ENCODE assay signal across 8 mouse cellular contexts in genomic region chr11:86757142-86757479, GRCm38 (mm10). TPM values are rescaled to one million over a fixed set of nuclear protein-coding genes. Genes with fewer than 3 reads are reported as not detected.
DNase-seq lines count a peak whose midpoint lies in the region; ATAC-seq and TF ChIP-seq lines count a peak whose summit lies in the region.

No protein-coding gene starts in this region.

- H3K9ac ChIP-seq in heart, embryonic 14.5 days (ENCODE audit: low read length), result peak overlapping the region; percentile 94
- peak overlapping the region; percentile 97 for H3K9ac ChIP-seq in ES-E14 (ENCODE audit: insufficient read depth, low read depth, low read length, poor library complexity, severe bottlenecking)
- H3K9ac ChIP-seq in forebrain, embryonic 16.5 days (replicated peaks; ENCODE audit: low read depth, low read length), result peak overlapping the region; percentile 93
- H3K9ac ChIP-seq in liver, postnatal 0 days (replicated peaks), result peak overlapping the region; percentile 98

- no peaks in the 10 kb centered on the region for H3K27me3 ChIP-seq in heart, embryonic 14.5 days (ENCODE audit: control insufficient read depth, insufficient read depth, low read length)
- H3K27me3 ChIP-seq in forebrain, embryonic 16.5 days (replicated peaks; ENCODE audit: control insufficient read depth, insufficient read depth, low read length), result no peaks in the 10 kb centered on the region
- H3K27me3 ChIP-seq in liver, postnatal 0 days (ENCODE audit: insufficient read depth, low read length), result no peaks in the 10 kb centered on the region

- 1% methylated on average over 18 of the region's 18 CpGs for WGBS in heart, embryonic 14.5 days
- under 1% methylated on average over 18 of the region's 18 CpGs for WGBS in forebrain, embryonic 16.5 days
- 2% methylated on average over 18 of the region's 18 CpGs for WGBS in liver, postnatal 0 days (ENCODE audit: insufficient replicate concordance)

- no peak for TF ChIP-seq EP300 in liver, postnatal 0 days (IDR thresholded peaks at IDR 0.05; ENCODE audit: low read depth)

- H3K4me2 ChIP-seq in heart, embryonic 14.5 days (ENCODE audit: low read length), result peak overlapping the region; percentile 88
- peak overlapping the region; percentile 99 for H3K4me2 ChIP-seq in forebrain, embryonic 16.5 days (ENCODE audit: low read length)
- peak overlapping the region; percentile 86 for H3K4me2 ChIP-seq in liver, postnatal 0 days (ENCODE audit: low read depth, low read length)

- TF ChIP-seq CTCF in liver, postnatal 0 days (IDR thresholded peaks at IDR 0.05; ENCODE audit: low read depth), result no peak

- peak overlapping the region; percentile 96 to 99 for H3K27ac ChIP-seq in heart, embryonic 14.5 days (replicated peaks in 1 of 2; ENCODE audit: control insufficient read depth in 1 of 2, insufficient read depth in 1 of 2, low read depth in 2 of 2, low read length in 2 of 2)
- peak overlapping the region; percentile 93 for H3K27ac ChIP-seq in ES-E14 (ENCODE audit: insufficient read depth, low read depth, low read length, poor library complexity, severe bottlenecking)
- peak overlapping the region; percentile 95 for H3K27ac ChIP-seq in forebrain, embryonic 16.5 days (ENCODE audit: low read length)
- peak overlapping the region; percentile 100 for H3K27ac ChIP-seq in liver, postnatal 0 days (ENCODE audit: low read depth)

- DNase-seq in heart, postnatal 36 days, result no peak
- DNase-seq in ES-E14 (ENCODE audit: low read depth, low spot score), result no peak
- DNase-seq in liver, postnatal 0 days, result no peak
- DNase-seq in adrenal gland, postnatal 10 days, result no peak
- no peak for DNase-seq in cerebellum, adult 11-12 months

- in situ Hi-C loops in ES-E14 (cut with MboI; ENCODE audit: low sequenced_read_pairs in 2 of 2, unreplicated experiment in 2 of 2), result no loop called here

- no peaks in the 10 kb centered on the region for H3K9me3 ChIP-seq in heart, embryonic 14.5 days (ENCODE audit: control insufficient read depth, low read length)
- H3K9me3 ChIP-seq in ES-E14 (ENCODE audit: control insufficient read depth, insufficient read depth, low read depth, low read length), result no peaks in the 10 kb centered on the region
- H3K9me3 ChIP-seq in forebrain, embryonic 16.5 days (ENCODE audit: control insufficient read depth, low read length), result no peaks in the 10 kb centered on the region
- H3K9me3 ChIP-seq in liver, postnatal 0 days (ENCODE audit: low read length), result no peaks in the 10 kb centered on the region

- ATAC-seq in heart, embryonic 14.5 days (ENCODE audit: insufficient number of reproducible peaks, insufficient read depth, low FRiP score, low read depth), result no peak
- ATAC-seq in forebrain, embryonic 16.5 days, result no peak; the same call in 1 of the 2 replicates
- ATAC-seq in liver, postnatal 0 days, result peak; percentile 36
- no peak for ATAC-seq in granulocyte monocyte progenitor cell, adult 5-6 weeks (replicated peaks; ENCODE audit: poor library complexity, severe bottlenecking)

- no peaks in the 10 kb centered on the region for H3K36me3 ChIP-seq in heart, embryonic 14.5 days (ENCODE audit: control insufficient read depth, insufficient read depth, low read length)
- H3K36me3 ChIP-seq in ES-E14 (ENCODE audit: control insufficient read depth, insufficient read depth, low read length, poor library complexity, severe bottlenecking), result peaks cover 2% of the 10 kb centered on the region; the same call in 1 of the 2 replicates
- H3K36me3 ChIP-seq in forebrain, embryonic 16.5 days (ENCODE audit: control insufficient read depth, insufficient read depth), result no peaks in the 10 kb centered on the region
- 0 out of 2 replicates have a peak, but pooled peaks cover 2% of the 10 kb centered on the region for H3K36me3 ChIP-seq in liver, postnatal 0 days (replicated peaks; ENCODE audit: insufficient read depth, low read length)

- intact Hi-C loops in heart, postnatal 36 days (cut with DNase I), result loop anchor here (2.0 to 5.0 kb wide), 3 partner anchors 50 to 80 kb away; partner anchors contain the start of gene Dhx40

- peak overlapping the region; percentile 82 to 88 for H3K4me3 ChIP-seq in heart, embryonic 14.5 days (ENCODE audit: control insufficient read depth in 1 of 2, insufficient read depth in 1 of 2, low read depth in 1 of 2, low read length in 2 of 2)
- H3K4me3 ChIP-seq in ES-E14 (ENCODE audit: insufficient read depth in 1 of 2, low read depth in 1 of 2, low read length in 2 of 2, poor library complexity in 1 of 2, severe bottlenecking in 1 of 2), result peak overlapping the region; percentile 92 to 94
- H3K4me3 ChIP-seq in forebrain, embryonic 16.5 days (replicated peaks; ENCODE audit: low read length), result peak overlapping the region; percentile 100
- peak overlapping the region; percentile 97 for H3K4me3 ChIP-seq in liver, postnatal 0 days (ENCODE audit: low read depth, low read length)

- peaks cover 2 to 34% of the 10 kb centered on the region in 2 experiments; a peak in 3 of 4 replicates for H3K4me1 ChIP-seq in heart, embryonic 14.5 days (ENCODE audit: control insufficient read depth in 2 of 2, insufficient read depth in 2 of 2, low read length in 2 of 2)
- peaks cover under 1 to 6% of the 10 kb centered on the region in 2 experiments; a peak in 3 of 4 replicates for H3K4me1 ChIP-seq in ES-E14 (ENCODE audit: control insufficient read depth in 2 of 2, insufficient read depth in 2 of 2, low read length in 2 of 2, poor library complexity in 1 of 2)
- H3K4me1 ChIP-seq in forebrain, embryonic 16.5 days (replicated peaks; ENCODE audit: control insufficient read depth, insufficient read depth, low read length), result peaks cover 20% of the 10 kb centered on the region
- H3K4me1 ChIP-seq in liver, postnatal 0 days (ENCODE audit: insufficient read depth), result peaks cover 42% of the 10 kb centered on the region

TF ChIP-seq in ES-E14, 5 proteins besides CTCF, POLR2A, EP300 and RAD21:
- TF ChIP-seq HCFC1 (IDR thresholded peaks at IDR 0.05; ENCODE audit: borderline replicate concordance, insufficient read depth, low read length) (no peak), ZC3H11A (IDR thresholded peaks at IDR 0.05; ENCODE audit: borderline replicate concordance, low read depth, low read length) (no peak), ZNF384 (IDR thresholded peaks at IDR 0.05; ENCODE audit: low read depth, low read length) (no peak), CHD2 (IDR thresholded peaks at IDR 0.05; ENCODE audit: low read depth, low read length) (no peak), MAFK (IDR thresholded peaks at IDR 0.05; ENCODE audit: insufficient read depth, low read depth, low read length) (no peak)

RNA-seq across cellular contexts. Expression of gene Cltc, which starts 0.3 kb away (rescaled TPM):
- polyA plus RNA-seq in heart, embryonic 14.5 days (2014; fragmentation: Nextera tagmentation; extraction: Ambion mirVana), result 172 and 177 TPM in 2 replicates
- total RNA-seq in heart, postnatal 36 days (2021), result 100 to 1,000 TPM; 139 to 149 TPM
- total RNA-seq in ES-E14 (2012; rRNA removed), result 106 and 176 TPM in 2 replicates
- polyA plus RNA-seq in forebrain, embryonic 16.5 days (2015; fragmentation: Nextera tagmentation; extraction: Ambion mirVana), result 149 and 167 TPM in 2 replicates
- polyA plus RNA-seq in liver, postnatal 0 days (2015; fragmentation: Nextera tagmentation; extraction: Ambion mirVana), result 34.1 and 42.4 TPM in 2 replicates
- total RNA-seq in granulocyte monocyte progenitor cell, adult 5-6 weeks (2014; fragmentation: Nextera tagmentation), result 127 and 155 TPM in 2 replicates
- 129 and 145 TPM in 2 replicates for total RNA-seq in granulocyte monocyte progenitor cell, adult 5-6 weeks (2017)
- 100 to 1,000 TPM; 204 to 229 TPM for total RNA-seq in adrenal gland, postnatal 10 days (2021)

RNA-seq across cellular contexts. Expression of gene Dhx40, which starts 50.4 kb away (rescaled TPM):
- polyA plus RNA-seq in heart, embryonic 14.5 days (2014; fragmentation: Nextera tagmentation; extraction: Ambion mirVana), result 17.0 and 17.9 TPM in 2 replicates
- 10 to 100 TPM; 18.7 to 18.9 TPM for total RNA-seq in heart, postnatal 36 days (2021)
- total RNA-seq in ES-E14 (2012; rRNA removed), result 21.6 and 24.5 TPM in 2 replicates
- polyA plus RNA-seq in forebrain, embryonic 16.5 days (2015; fragmentation: Nextera tagmentation; extraction: Ambion mirVana), result 30.5 and 35.1 TPM in 2 replicates
- 7.8 and 8.0 TPM in 2 replicates for polyA plus RNA-seq in liver, postnatal 0 days (2015; fragmentation: Nextera tagmentation; extraction: Ambion mirVana)
- 16.3 and 19.3 TPM in 2 replicates for total RNA-seq in granulocyte monocyte progenitor cell, adult 5-6 weeks (2014; fragmentation: Nextera tagmentation)
- 31.7 and 31.9 TPM in 2 replicates for total RNA-seq in granulocyte monocyte progenitor cell, adult 5-6 weeks (2017)
- total RNA-seq in adrenal gland, postnatal 10 days (2021), result 10 to 100 TPM; 28.8 to 33.4 TPM
